Mouse (Mus musculus) gastrocnemius, postnatal 10 days (tissue): ENCODE measurements at regions not wholly inside any gene's neighbourhood (a gene's known extent, or its start where the extent isn't known, plus 50 kb on each side); places are given as distances from the start of the nearest gene placed in this dataset.

Experiments used
- DNase-seq: peaks from one replicate; pipeline ENCODE4 v3.0.0; 2021; ENCODE audit warnings: mixed read lengths

DNA sequence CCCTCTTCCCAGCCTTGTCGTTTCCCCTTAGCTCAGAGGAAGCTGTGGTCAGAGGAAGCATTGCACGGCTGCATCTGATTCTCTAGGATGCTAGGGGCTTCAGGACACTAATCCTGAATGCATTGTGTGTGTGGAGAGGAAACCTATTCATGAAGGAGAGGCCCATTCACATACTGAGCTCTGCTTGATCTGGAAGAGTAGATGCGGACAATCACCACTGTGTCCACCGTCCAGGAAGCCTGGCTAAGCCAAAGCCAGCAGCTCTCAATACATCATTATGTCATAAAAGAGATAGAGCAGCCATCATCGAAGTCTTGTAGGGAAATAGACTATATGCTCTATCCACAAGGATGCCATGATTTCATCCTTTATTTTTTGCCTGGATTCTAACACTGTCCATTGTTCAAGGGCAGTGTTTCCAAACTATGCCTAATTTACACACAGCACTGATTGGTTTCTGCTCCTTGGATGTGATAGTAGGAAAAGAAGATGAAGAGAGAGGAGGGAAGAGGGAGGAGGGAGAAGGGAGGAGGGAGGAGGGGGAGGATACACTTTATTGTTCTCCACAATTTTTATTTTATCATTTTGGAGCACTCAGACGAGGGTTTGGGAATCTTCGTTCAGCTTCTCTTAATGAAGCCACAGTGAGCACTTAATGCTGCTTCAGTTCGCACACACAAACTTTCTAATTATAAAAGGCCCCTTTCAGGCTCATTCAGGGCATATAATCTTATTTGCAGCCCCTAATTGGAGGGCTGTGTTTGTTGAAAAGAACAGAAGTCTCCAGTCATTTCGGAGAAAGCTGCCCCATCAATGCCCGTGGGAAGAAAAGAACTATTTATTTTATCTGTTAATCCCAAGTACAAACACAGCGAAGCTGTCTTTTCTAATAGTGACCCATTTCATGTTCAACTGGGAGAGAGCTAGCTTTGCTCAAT is 195.0 kb downstream of the Pdgfra start:
- no peak for DNase-seq

DNA sequence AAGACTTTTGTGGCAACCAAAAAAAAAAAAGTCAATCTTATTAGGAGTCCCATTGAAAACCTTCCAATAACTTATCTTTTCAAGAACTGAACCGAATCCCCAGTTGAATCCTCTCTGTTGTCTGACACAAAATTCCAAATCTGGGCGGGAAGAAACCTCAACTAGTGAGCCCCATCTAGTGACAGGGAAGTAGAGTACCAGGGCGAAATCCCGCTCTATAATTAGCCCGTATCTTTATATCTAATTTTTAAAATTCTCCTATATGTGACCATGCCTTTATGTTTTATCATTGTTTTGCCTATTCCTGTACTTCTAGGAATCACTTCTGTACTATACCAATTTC is 195.7 kb downstream of the Pdgfra start:
- no peak for DNase-seq

DNA sequence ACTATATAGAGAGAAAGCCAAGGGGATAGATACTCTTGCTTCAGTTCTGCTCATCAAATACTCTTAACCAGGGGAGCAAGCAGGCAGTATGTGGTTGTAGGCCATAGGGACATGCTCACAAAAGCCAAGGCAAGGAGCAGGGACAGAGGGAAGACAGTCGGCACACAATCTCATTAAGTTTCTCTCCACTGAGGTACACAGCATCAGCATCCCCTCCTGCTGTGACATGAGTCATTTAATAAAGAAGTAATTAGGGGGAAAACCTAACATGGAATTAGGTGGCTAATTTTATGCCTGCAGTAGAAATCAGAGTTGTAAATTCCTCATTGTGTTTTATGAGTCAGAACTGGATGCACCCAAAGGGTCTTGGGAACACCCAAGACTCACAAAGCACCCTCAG is 203.2 kb downstream of the Pdgfra start:
- no peak for DNase-seq

DNA sequence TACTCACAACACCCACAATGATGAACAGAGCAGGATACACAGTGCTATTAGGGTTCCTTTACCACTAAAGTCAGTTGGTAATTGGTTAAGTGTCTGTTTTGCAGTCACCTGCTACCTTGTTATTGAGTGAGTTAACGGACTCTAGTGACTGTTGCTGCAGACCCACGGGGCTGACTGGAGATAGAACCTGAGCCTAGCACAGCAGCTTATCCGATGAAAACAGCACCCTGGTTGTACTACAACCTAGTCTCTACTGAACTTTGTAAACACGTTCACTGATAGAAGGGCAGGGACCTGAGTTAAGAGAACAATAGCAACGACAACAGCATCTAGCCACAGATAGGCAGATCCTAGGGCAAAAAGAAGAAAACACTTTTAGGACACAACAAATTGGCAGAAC is 206.8 kb downstream of the Pdgfra start:
- DNase-seq = no peak

DNA sequence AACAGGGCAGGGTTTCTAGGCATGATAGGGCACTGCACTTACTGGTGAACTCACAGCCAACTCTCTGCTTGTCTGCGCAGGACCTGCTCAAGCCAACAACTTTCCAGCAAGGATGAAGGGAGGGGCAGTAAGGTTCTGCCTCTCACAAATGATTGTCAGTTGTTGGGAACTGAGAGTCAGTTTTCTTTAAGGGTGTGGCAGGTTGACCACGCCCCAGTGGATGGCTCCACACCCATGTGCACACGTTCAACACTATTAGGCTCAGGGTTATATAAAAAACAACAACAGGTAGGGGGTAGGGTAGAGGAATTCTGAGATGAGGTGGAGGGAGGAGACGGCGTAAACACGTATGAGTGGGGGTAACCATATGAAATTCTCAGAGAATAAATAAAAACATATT is 210.9 kb upstream of the Kit start:
- DNase-seq = no peak

DNA sequence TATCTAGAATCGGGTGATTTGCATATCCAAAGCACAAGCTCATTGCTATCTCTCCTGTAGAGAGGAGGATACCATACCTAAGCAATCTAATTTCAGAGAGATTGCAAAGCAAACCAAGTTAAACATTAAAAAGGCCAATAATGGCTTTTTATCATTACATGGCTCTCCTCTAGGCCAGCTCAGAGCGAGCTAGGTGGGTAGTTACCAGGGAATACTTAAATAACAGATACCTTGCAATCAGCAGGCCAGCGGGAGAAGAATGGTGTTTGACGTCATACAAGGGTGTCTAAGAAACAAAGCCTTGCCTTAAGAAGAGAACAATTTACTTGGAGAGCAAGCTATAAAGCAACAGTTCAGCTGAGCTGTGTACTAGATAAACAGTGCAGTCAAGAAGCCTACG is 207.4 kb upstream of the Kit start:
- DNase-seq = no peak

DNA sequence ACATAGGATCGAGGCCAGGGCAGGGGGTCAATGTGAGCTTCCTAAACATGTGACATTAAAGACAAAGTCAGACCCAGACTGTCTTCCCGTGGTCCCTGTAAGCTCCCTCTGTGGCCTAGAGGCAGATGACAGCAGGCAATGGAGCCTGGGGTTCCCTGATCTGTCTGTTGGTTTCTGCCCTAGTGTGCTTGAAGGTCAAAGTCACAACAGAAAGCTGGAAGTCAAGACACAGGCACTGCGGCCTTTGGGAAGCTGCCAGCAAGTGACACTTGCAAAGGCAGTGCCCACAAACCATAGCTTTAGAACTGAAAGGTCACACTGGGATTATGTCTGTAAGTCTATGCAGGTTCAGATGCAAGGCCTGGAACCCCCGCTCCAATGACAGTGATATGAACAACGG is 206.0 kb upstream of the Kit start:
- DNase-seq = no peak

DNA sequence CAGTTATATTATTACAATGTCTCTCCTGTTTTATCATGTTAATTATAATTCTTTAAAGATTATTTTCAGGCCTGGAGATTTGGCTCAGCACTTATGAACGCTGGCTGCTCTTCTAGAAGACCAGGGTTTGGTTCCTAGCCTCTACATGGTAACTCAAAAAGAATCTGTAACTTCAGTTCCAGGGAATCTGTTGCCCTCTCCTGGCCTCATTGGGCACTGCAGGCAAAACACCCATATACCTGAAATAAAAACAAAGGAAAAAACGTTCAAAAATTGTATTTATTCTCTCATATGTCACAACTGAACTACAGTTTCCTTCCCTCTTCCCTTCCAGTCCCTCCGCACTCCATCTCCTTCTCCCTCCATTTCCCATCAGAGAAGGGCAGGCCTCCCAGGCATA is 201.9 kb upstream of the Kit start:
- DNase-seq = no peak

DNA sequence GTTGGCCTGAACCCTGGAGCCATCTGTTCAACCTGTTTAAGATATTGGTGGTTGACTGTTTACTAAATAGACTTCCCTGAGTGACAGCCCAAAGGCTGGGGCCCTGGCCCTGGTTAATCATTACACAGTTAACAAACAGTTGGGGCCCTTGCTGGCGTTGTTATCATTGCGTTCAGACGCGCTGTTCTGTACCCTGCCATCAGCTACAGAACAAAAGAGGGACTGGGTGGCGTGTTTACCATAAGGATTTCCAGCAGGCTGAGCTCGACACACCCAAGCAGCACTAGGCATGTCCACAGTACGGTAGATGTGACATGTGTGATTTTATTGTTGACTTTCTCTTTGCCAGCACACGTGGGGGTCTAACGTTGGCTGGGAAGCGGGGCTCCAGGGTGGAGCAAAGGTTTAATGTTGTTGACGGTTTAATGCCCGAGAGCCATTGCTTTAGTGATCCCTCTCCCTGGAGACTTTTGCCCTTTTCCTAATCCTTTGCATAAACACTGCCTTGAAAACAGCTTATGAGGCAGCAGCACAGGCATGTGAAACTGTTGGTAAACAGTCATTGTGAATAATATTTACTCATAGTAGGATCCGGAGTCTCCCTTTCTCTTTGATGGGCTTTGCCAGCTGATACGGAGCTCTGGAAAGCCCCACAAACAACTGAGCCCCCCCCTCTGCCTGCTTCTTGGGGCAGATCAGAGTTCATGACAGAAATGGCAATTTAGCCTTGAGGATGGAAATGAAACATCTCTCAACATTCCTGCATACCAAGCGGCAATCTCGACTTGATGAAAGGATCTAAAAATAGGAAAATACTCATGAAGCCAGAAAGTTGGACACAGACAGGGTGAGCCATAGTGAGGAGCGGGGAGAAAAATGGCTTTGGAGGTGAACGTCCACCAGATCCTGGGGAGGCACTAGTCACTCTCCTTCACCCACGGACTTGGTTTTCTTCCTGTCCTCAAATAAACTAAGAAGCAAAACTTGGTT is 197.1 kb upstream of the Kit start:
- DNase-seq = no peak

DNA sequence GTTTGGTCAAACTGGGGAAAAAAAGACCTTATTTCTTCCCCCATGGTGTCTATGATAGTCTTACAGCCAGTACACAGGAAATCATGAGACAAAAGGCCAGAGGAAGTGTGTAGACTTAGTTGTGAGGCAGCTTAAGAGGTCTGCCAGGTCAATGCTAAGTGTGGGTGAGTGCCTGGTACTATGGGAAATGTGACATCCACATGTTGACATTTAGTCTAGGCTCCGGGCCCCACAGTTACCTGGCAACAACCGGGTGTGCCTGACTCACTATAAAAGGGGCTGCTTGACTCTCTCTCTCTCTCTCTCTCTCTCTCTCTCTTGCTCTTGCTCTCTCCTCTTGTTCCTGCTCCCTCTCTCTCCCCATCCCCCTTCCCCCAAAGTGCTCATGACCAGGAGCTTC is 196.1 kb upstream of the Kit start:
- no peak for DNase-seq

DNA sequence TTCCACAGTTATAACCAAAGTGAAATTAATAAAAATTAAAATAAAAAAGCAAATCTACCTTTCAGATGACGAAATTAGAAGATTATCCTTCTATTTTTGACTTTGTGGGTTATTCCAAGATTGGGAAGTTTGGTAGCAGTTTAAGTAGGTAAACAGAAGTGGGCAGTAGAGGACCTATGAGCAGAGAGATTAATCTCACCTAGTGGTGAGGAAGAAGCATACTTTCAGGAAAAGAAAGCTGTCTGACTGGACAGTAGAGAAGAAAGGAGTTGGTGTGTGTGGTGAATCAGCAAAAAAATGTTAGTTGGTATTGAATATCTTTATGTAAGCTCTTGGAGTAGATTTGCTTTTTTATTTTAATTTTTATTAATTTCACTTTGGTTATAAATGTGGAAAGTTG is 194.4 kb upstream of the Kit start:
- no peak for DNase-seq

DNA sequence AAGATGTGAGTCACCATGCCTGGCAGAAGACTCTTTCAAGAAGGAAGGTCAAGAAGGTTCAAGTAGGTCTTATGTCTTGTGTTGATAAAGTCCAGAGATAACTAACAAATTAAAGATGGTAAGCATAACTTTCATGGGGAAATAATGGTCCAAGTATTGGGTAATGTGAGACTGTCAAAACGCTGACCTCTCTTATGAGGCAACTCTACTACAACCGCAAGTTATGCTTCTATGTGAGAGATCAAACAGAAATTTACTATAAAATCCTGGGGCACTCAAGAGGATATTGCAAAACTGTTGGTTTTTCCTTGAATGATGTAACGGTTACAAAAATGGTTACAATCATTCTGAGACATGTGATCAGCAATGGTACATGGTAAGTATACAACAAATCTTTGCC is 192.6 kb upstream of the Kit start:
- no peak for DNase-seq

DNA sequence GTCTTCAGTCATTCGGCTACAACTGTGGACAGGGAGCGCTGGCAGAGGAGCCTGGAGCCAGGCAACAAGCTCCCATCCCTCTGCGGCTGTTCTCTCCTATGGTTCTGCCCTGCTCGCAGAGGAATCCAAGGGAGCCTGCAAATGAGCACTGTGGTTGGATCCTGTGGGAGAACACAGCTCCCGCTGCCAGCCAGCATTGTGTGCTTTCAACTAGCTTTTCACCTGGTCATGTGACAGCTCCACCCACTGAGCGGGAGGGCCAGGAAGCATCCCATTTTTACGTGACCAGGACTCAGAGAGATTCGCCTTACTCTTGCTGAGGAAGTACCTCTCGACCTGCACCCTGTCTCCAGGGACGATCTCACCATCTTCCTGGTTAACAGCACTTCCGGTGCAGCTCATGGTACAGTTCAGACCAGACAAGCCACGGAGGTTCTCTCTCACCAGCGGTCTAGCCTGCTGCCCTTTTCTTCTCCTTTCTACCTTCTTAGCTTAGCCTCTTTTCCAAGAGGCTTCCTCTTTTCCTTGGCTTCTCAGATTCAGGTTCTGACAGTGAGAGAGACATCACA is 186.7 kb upstream of the Kit start:
- DNase-seq = no peak

DNA sequence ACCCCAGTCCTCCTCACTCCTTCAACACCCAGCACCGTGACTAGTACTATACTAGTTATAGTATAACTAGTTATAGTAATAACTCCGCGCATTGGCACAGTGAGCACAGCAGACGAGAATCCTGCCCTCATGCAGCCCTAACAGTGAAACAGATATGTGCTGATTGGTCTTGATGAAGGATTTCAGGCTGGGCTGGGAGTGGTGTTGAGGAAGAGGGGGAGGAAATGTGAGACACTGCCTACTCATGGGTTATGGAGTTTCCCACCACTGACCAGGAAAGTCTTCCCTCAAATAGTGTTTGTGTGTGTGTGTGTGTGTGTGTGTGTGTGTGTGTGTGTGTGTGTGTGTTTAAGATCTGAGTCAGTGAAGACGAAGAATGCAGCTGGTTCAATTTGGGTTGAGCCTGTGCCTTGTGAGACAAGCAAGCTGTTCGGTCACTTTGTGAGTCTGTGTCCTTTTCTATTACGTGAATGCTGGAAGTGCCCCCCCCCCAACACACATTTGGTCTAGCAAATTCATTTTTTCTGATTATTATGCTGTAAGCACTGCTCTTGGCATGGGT is 185.9 kb upstream of the Kit start:
- no peak for DNase-seq

DNA sequence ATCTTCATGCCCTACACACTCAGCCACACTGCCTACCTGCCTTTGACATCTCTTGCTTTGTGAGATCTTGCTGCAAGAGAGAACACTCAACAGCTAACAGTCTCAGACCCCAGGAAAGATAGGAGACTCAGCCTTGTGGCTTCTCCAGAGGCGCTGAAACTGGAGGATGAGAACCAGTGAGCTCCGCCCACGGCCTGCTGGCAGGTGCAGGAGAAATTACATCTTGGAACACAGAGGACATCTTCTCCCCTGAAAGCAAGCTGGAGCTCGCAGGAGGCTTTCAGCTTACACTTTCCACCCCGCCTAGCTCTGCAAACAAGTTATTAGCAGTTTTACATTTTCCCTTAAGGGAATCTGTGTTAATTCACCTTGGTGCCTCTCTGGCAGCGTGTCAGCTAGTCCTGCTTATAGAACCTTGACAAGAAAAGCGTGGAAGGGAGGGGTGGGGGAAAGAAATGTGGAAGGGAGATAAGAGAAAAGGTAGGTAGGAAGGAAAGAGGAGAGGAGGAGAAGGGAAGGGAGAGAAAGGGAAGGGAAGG is 185.2 kb upstream of the Kit start:
- no peak for DNase-seq

DNA sequence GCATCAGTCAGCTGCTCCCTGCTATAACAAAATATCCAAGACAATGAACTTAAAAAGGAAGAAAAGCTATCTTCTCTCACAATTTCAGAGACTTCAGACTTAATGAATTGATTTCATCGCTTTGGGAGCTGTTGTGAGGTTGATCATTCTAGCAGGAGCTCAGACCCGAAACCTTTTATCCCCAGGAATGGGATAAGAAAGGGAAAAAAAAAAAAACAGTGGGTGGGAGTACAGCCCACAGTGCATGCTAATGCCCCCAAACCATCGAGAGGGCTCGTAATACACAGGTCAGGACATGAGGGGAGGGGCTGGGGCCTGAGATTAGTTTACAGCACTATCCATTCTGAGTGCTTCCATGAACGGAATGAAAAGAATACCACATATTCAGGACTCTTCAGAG is 175.9 kb upstream of the Kit start:
- DNase-seq = no peak

DNA sequence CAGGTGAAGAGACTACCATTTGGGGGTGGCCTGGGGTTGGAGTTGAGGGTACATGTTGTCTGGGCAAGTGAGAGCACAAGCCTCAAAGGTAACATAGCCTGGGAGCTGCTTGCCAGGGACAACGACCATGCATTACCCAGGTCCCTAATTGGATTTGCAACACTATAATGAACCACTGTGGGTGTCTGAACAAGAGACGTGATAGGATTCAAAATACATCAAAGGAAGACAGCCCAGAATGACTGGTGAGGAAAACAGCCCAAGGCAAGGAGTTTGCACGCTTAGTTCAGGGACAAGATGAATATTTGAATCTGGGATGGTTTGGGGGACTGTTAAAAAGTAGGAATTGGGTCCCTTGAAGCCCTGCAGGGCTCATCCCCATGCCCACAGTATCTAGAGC is 173.0 kb upstream of the Kit start:
- DNase-seq = no peak

DNA sequence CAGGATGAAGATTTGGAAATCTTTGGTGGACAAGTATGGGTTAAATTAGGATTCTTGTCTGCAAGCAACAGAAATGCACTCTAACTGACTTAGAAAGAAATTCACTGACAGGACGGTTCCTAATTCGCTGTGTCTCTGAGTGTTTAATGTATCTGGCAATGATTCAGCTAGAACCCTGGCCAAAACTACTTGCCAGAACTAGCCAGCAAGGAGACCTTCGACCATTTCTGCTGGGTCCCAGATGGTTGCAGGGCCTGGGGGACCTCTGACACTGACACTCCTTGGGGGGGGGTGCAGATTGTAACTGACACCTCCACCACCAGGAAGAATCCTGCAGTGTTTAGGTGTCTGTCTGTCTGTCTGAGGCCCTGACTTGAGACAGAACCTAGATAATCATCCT is 172.1 kb upstream of the Kit start:
- no peak for DNase-seq

DNA sequence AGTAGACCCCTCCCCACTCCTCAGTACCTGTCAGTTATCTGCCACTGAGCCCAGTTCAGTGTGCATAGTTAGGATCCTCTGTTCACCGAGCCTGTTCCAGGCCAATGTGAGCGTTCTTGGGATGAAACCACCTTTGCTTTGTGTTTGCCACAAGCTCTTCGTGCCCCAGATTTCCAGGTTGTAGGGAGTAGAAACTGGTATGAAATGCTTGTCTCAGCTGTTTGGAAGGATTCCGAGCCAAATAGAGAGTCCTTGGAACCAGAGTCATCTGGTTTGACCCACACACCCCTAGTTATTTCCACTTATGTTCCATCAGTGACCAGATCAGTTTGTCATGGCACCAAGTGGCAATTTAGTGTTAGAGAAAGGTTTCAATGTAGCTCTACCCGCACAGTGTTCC is 171.2 kb upstream of the Kit start:
- DNase-seq = no peak

DNA sequence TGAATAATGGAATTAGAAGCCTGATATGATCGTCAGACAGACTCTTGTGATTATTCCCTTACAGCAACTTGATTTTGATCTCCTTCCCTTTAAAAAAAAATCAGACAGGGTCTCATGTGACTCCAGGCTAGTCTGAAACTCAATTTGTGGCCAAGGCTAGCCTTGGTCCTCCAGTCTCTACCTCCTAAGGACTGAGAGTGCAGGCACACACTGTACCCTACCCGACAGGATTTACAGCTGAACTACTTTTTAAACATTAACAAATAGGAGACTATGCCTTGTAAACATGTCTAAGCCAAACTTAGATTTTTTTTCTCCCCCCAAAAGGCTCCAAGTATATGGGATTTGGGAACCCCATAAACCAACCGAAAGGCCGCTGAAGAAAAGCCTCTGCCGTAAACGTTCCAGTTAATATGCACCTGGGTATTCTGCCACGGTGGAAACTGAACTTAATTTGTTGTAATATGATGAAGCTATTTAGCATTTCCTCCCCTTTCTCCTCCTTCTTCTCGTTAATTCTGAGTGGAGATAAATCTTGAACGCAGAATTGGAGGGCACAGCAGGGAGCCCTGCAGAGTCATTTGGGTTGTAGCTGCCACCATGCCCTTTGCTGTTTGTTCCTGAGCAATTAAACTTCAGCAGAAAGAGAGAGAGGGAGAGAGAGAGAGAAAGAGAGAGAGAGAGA is 170.0 kb upstream of the Kit start:
- no peak for DNase-seq

DNA sequence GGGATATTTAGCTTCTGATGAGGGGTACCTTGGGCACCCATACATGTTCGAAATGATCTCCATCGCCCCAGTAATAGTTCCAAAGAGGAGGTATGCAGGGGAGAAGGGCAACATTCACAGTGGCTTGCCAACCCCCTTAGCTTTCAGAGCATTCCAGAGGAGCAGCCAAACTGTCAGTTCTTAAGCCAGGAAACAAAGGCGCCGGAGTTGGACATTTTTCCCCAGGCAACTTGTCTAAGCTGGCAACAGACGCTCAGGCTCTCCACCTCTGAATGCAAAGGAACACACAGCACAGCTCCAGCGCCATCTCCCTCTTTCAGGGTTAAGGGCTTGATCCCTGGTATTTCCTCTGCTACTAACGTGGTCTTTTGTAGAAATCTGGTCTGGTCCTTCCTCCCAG is 169.2 kb upstream of the Kit start:
- DNase-seq = no peak

DNA sequence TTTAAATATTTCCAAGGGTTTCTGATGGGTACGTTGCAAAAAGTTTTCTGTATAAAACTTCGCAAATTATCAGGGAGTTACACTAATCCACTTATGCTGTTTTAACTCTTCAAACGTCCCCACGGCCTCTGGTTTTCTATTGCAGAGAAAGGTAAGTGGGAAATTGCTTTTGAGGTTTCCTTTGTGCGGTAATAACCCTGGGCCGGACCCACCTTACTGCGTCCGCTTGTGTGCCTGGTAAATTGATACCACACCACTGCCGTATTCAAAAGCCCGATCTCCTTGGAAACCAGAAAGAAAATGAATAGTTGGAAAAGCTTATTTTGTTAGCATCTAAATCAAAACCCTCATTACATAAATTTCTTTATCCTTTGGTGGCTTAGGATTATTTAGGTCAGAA is 167.0 kb upstream of the Kit start:
- DNase-seq = no peak
